Mouse (Mus musculus) hindbrain, embryonic 15.5 days (tissue): ENCODE measurements at regions not wholly inside any gene's neighbourhood (a gene's known extent, or its start where the extent isn't known, plus 50 kb on each side); places are given as distances from the start of the nearest gene placed in this dataset.

Experiments
- ATAC-seq: fragments of 200-750 bp; cut with Nextera tagmentation; 2 replicates; pipeline ENCODE4 v1.8.0; 2017; ENCODE audit warnings: low read depth, moderate number of reproducible peaks, moderate TSS enrichment; ENCODE audit not compliant: low FRiP score
- H3K27ac ChIP-seq: fragments of 300-500 bp; sonication (generic); replicated peaks from 2 replicates; pipeline ENCODE4 v1.5.1; 2015; ENCODE audit warnings: mild to moderate bottlenecking, inconsistent platforms
- H3K27me3 ChIP-seq: fragments of 300-500 bp; sonication (generic); 2 replicates; pipeline ENCODE4 v1.6.1; 2015; ENCODE audit warnings: control low read depth, inconsistent platforms
- H3K36me3 ChIP-seq: fragments of 300-500 bp; sonication (generic); 2 replicates; pipeline ENCODE4 v1.6.1; 2015; ENCODE audit warnings: control low read depth, inconsistent platforms
- H3K4me1 ChIP-seq: fragments of 300-500 bp; sonication (generic); replicated peaks from 2 replicates; pipeline ENCODE4 v1.6.1; 2015; ENCODE audit warnings: control low read depth, inconsistent platforms
- H3K4me2 ChIP-seq: fragments of 300-500 bp; sonication (generic); 2 replicates; pipeline ENCODE4 v1.6.1; 2015; ENCODE audit warnings: moderate library complexity, mild to moderate bottlenecking, inconsistent platforms
- H3K4me3 ChIP-seq: fragments of 300-500 bp; sonication (generic); 2 replicates; pipeline ENCODE4 v1.5.1; 2015; ENCODE audit warnings: mild to moderate bottlenecking, inconsistent platforms
- H3K9ac ChIP-seq: fragments of 300-500 bp; sonication (generic); 2 replicates; pipeline ENCODE4 v1.6.1; 2015; ENCODE audit warnings: inconsistent platforms
- H3K9me3 ChIP-seq: fragments of 300-500 bp; sonication (generic); 2 replicates; pipeline ENCODE4 v1.6.1; 2016; ENCODE audit warnings: control low read depth, inconsistent platforms
- WGBS: fragments of 180-500 bp; shearing (Covaris S2); methylation state at CpG from one replicate; pipeline ENCODE4 v1.1.7; 2015; 5-methylcytosine and 5-hydroxymethylcytosine counted together

GRCm38 (mm10) chr17:80801451-80801983, 73.2 kb upstream of the Map4k3 start:
- ATAC-seq = 0 out of 2 replicates have a peak, but pooled peaks have one; percentile 38
- H3K4me3 ChIP-seq = no peak overlapping the region
- H3K27me3 ChIP-seq = no peaks in the 10 kb centered on the region
- peak overlapping the region; percentile 65; the same call in 1 of the 2 replicates for H3K27ac ChIP-seq
- H3K4me2 ChIP-seq = peak overlapping the region; percentile 31
- H3K4me1 ChIP-seq = peaks cover 12% of the 10 kb centered on the region
- H3K9ac ChIP-seq = no peak overlapping the region
- no peaks in the 10 kb centered on the region for H3K9me3 ChIP-seq
- no peaks in the 10 kb centered on the region for H3K36me3 ChIP-seq
- WGBS = 48% methylated on average over 16 of the region's 16 CpGs

- no peaks in the 10 kb centered on the region for H3K36me3 ChIP-seq
- no peak overlapping the region for H3K9ac ChIP-seq
- H3K27ac ChIP-seq = 0 out of 2 replicates have a peak overlapping the region, but pooled peaks have one; percentile 4
- WGBS = 82% methylated on average over 13 of the region's 13 CpGs
- ATAC-seq = no peak
- no peak overlapping the region for H3K4me3 ChIP-seq
- no peaks in the 10 kb centered on the region for H3K27me3 ChIP-seq
- no peak overlapping the region for H3K4me2 ChIP-seq
- no peaks in the 10 kb centered on the region for H3K9me3 ChIP-seq
- peaks cover 12% of the 10 kb centered on the region for H3K4me1 ChIP-seq
Measured at GRCm38 (mm10) chr17:80800877-80801276, 72.6 kb upstream of the Map4k3 start.

DNA sequence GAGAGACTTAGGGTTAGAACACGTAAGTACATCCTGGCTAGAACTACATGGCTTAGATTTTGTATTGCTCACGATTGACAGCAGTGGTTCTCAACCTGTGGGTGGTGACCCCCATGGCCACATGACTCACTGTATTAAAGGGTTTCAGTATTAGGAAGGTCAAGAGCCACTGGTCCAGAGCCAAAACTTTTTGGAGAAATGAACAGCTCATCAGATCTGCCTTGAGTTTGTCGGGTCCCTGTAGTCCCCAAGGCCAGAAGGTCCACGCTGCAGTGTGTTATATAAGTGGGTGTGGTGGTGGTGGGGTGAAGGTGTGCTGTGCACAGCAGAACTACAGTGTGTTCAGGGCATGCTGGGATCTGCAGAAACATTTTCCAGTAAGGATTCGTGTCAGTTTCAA, 72.2 kb upstream of the Map4k3 start:
- WGBS = 79% methylated on average over 5 of the region's 5 CpGs
- no peak overlapping the region for H3K4me2 ChIP-seq
- ATAC-seq = no peak

DNA sequence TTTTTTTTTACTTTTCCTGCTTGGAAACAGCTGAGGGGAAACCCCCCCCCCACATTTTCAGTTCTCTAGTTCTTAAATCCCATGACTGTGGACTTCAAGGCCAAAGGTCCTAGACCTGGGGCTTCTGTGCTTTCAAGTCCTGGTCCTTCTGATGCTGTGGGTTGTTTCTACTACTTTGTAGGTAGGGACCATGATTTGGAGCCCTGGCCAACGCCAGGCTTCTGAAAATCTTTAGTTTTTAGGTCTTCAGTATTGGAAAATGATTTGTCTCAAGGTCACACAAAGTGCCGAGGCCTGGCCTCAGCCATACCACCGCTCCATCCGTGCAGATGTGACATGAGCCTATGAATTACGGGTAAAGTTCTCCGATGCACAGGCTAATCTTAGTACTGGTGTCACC, 70.8 kb upstream of the Map4k3 start:
- Histone ChIP-seq H3K9me3 (no peaks in the 10 kb centered on the region), H3K4me2 (no peak overlapping the region), H3K36me3 (no peaks in the 10 kb centered on the region), H3K27ac (no peak overlapping the region), H3K27me3 (no peaks in the 10 kb centered on the region), H3K9ac (no peak overlapping the region), H3K4me3 (no peak overlapping the region), H3K4me1 (peaks cover 12% of the 10 kb centered on the region)
- 91% methylated on average over 6 of the region's 6 CpGs for WGBS
- no peak for ATAC-seq

More for the DNA sequence above, 72.2 kb upstream of the Map4k3 start:
- Histone ChIP-seq H3K27ac (no peak overlapping the region), H3K36me3 (no peaks in the 10 kb centered on the region), H3K27me3 (no peaks in the 10 kb centered on the region), H3K4me1 (peaks cover 12% of the 10 kb centered on the region), H3K9ac (no peak overlapping the region), H3K4me3 (no peak overlapping the region), H3K9me3 (no peaks in the 10 kb centered on the region)

DNA sequence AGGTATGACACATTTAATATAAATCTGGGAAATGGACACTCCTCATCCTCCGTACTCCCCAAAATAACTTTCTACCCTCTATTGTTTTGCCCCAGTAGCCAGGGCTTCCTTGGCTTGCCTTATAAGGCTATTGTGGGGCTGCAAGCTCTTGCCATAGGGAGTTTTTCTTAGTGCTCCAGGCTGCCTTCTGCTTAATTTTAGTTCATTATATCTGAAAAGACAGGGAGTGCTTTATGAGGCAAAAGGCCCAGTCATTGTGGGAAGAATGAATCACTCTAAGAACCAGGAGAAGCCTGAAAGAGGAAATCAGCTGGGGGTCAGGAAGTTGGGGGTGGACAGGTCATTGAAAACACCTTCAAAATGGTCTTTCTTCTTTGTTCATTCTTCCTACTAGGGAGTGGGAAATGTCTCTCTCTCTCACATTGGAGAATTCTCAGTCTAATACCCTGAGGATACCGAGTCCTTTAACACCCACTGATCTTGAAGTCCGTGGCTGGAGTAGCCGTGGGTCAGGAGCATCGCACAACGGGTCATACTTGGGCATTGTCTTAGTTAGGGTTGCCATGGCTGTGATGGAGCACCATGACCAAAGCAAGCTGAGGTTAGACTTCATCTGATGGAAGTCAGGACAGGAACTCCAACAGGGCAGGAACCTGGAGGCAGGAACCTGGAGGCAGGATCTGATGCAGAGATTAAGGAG, 70.1 kb upstream of the Map4k3 start:
- no peak for ATAC-seq
- Histone ChIP-seq H3K9ac (no peak overlapping the region), H3K36me3 (no peaks in the 10 kb centered on the region), H3K4me3 (no peak overlapping the region), H3K27ac (no peak overlapping the region), H3K27me3 (no peaks in the 10 kb centered on the region), H3K4me1 (peaks cover 12% of the 10 kb centered on the region), H3K4me2 (no peak overlapping the region), H3K9me3 (no peaks in the 10 kb centered on the region)
- WGBS = 83% methylated on average over 6 of the region's 6 CpGs

DNA sequence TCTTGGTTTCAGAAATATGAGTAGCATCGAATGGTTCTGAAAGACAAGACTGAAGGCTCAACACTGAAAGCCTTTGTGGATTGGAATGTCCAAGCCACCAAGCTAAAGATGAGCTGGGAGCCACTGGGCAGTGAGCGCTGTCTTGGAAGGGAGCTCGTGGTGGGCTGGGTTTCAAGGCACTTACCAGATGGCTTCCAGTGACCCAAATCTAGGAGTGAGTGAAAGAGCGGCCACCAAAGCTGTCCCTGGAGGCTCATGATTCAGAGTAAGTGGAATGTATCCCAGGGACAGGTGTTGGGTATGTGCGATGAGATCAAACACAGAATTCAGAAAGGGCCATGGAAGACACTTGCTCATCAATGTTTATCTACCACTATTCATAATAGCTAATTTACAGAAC, 68.5 kb upstream of the Map4k3 start:
- Histone ChIP-seq H3K9me3 (no peaks in the 10 kb centered on the region), H3K27me3 (no peaks in the 10 kb centered on the region), H3K4me2 (no peak overlapping the region), H3K27ac (no peak overlapping the region), H3K4me3 (no peak overlapping the region), H3K4me1 (peaks cover 5% of the 10 kb centered on the region), H3K9ac (no peak overlapping the region), H3K36me3 (no peaks in the 10 kb centered on the region)
- 85% methylated on average over 5 of the region's 5 CpGs for WGBS
- ATAC-seq = no peak

DNA sequence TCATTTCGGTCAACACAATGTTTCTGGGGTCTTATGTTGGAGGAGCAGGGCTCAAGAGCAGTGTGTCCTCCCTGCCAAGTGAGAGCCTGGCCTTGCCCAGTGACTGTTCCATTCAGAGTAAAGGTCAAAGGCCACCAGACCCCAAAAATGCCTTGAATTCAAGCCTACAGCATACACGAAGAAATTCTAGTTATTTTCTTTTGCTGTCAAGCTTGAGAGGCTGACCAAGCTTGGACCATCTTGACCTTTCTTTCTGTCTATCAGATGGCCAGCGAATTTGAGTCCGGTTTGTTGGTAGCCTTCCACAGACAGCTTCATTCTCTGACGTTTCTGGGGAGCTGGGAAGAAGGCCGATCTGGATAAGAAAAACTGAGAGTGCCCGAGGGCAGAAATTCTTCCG, 68.1 kb upstream of the Map4k3 start:
- WGBS = 90% methylated on average over 8 of the region's 8 CpGs
- H3K4me2 ChIP-seq = no peak overlapping the region

GRCm38 (mm10) chr17:80795453-80796105, 67.3 kb upstream of the Map4k3 start:
- WGBS = 84% methylated on average over 8 of the region's 8 CpGs
- no peak for ATAC-seq

More for the DNA sequence above, 68.1 kb upstream of the Map4k3 start:
- Histone ChIP-seq H3K9me3 (no peaks in the 10 kb centered on the region), H3K36me3 (no peaks in the 10 kb centered on the region), H3K4me1 (peaks cover under 1% of the 10 kb centered on the region; the same call in 1 of the 2 replicates), H3K9ac (no peak overlapping the region), H3K4me3 (no peak overlapping the region), H3K27ac (no peak overlapping the region), H3K27me3 (no peaks in the 10 kb centered on the region)
- ATAC-seq = no peak

DNA sequence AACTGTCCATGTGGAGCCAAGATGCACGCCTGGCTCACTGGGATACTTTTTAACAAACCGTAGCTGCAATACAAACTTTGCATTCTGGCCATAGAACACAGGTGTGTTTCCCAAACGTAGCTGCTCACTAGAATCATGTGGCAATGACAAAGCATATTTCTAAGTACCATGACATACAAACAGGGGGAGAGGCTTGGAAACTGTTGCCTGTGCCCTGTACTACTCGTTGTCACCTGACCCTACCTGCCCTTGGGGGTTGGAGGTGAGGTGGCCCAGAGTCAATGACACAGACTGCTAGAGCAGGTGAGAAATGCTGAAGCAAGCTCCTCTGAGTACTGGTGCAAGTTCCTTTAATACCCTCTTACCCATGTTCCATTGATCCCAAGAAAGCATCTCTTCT, 64.3 kb upstream of the Map4k3 start:
- no peak for ATAC-seq
- no peak overlapping the region for H3K9ac ChIP-seq
- no peaks in the 10 kb centered on the region for H3K4me1 ChIP-seq
- H3K27me3 ChIP-seq = no peaks in the 10 kb centered on the region
- no peak overlapping the region for H3K4me3 ChIP-seq
- H3K4me2 ChIP-seq = no peak overlapping the region
- 84% methylated on average over 4 of the region's 4 CpGs for WGBS
- H3K27ac ChIP-seq = no peak overlapping the region
- H3K36me3 ChIP-seq = no peaks in the 10 kb centered on the region
- no peaks in the 10 kb centered on the region for H3K9me3 ChIP-seq

More at GRCm38 (mm10) chr17:80795453-80796105, 67.3 kb upstream of the Map4k3 start:
- no peak overlapping the region for H3K4me2 ChIP-seq
- no peaks in the 10 kb centered on the region for H3K9me3 ChIP-seq
- H3K9ac ChIP-seq = no peak overlapping the region
- no peak overlapping the region for H3K4me3 ChIP-seq
- H3K4me1 ChIP-seq = no peaks in the 10 kb centered on the region
- no peaks in the 10 kb centered on the region for H3K36me3 ChIP-seq
- no peaks in the 10 kb centered on the region for H3K27me3 ChIP-seq
- no peak overlapping the region for H3K27ac ChIP-seq

- Histone ChIP-seq H3K4me2 (no peak overlapping the region), H3K27me3 (no peaks in the 10 kb centered on the region), H3K4me3 (no peak overlapping the region), H3K9ac (no peak overlapping the region), H3K27ac (no peak overlapping the region), H3K36me3 (no peaks in the 10 kb centered on the region), H3K9me3 (no peaks in the 10 kb centered on the region), H3K4me1 (no peaks in the 10 kb centered on the region)
- WGBS = 58% methylated on average over 12 of the region's 12 CpGs
- no peak for ATAC-seq
Measured at GRCm38 (mm10) chr17:80789706-80790105, 61.4 kb upstream of the Map4k3 start.

DNA sequence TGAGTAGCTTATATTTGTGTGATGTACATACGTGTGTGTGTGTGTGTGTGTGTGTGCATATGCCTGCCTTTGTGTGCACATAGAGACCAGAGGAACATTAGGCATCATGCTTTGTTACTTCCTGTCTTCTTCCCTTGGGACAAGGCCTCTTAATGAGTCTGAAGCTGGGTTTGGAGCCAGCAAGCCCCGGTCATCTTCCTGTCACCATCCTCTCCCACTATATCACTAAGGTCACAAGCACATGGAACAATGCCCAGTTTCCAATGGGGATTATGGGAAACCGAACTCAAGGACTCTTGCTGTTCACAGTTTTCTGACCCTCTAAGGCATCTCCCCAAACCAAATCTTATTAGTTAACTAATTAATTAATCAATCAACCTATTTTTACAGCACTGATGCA, 60.7 kb upstream of the Map4k3 start:
- Histone ChIP-seq H3K27me3 (no peaks in the 10 kb centered on the region), H3K36me3 (no peaks in the 10 kb centered on the region), H3K9me3 (no peaks in the 10 kb centered on the region), H3K4me2 (no peak overlapping the region), H3K9ac (no peak overlapping the region), H3K27ac (no peak overlapping the region), H3K4me3 (no peak overlapping the region), H3K4me1 (no peaks in the 10 kb centered on the region)
- WGBS = 87% methylated on average over 3 of the region's 3 CpGs
- no peak for ATAC-seq

GRCm38 (mm10) chr17:80786858-80787257, 58.6 kb upstream of the Map4k3 start:
- Histone ChIP-seq H3K4me3 (no peak overlapping the region), H3K9me3 (no peaks in the 10 kb centered on the region), H3K9ac (no peak overlapping the region), H3K27ac (no peak overlapping the region), H3K36me3 (no peaks in the 10 kb centered on the region), H3K27me3 (no peaks in the 10 kb centered on the region), H3K4me1 (no peaks in the 10 kb centered on the region), H3K4me2 (no peak overlapping the region)
- WGBS = 72% methylated on average over 2 of the region's 2 CpGs
- no peak for ATAC-seq
